ENCODE assay signal across 14 mouse cellular contexts in genomic region chr5:100567258-100568032, GRCm38 (mm10). TPM values are rescaled to one million over a fixed set of nuclear protein-coding genes. Genes with fewer than 3 reads are reported as not detected.
A peak's percentile ranks its signal among the peaks of the same experiment; 100 is the strongest.
DNase-seq lines count a peak whose midpoint lies in the region; ATAC-seq and TF ChIP-seq lines count a peak whose summit lies in the region.
"Had no signal": no experiment of that assay in that cellular context is flagged by ENCODE, and none has a peak within 500 bp of the region (broad histone marks: within the 10 kb centered on the region; RNA-seq: fewer than 3 reads in every experiment).

No protein-coding gene starts in this region.

- WGBS in bone marrow, adult 2 months, result 21% methylated on average over 13 of the region's 13 CpGs
- WGBS in kidney, embryonic 16.5 days, result 32% methylated on average over 13 of the region's 13 CpGs
- WGBS in liver, postnatal 0 days (ENCODE audit: insufficient replicate concordance), result 43% methylated on average over 12 of the region's 13 CpGs

- H3K36me3 ChIP-seq in kidney, embryonic 16.5 days (ENCODE audit: insufficient read depth, low read length), result no peaks in the 10 kb centered on the region
- peaks cover 9% of the 10 kb centered on the region; the same call in 1 of the 2 replicates for H3K36me3 ChIP-seq in liver, postnatal 0 days (replicated peaks; ENCODE audit: insufficient read depth, low read length)
- H3K36me3 ChIP-seq: limb, embryonic 10.5 days; midbrain, embryonic 12.5 days; neural tube, embryonic 12.5 days had no signal

- intact Hi-C loops in heart, postnatal 10 days (cut with DNase I), result no loop called here

- no peak for TF ChIP-seq POLR2A in bone marrow, adult 2 months (IDR thresholded peaks at IDR 0.05; ENCODE audit: borderline replicate concordance, control insufficient read depth, low read depth, low read length)

- no peaks in the 10 kb centered on the region for H3K9me3 ChIP-seq in kidney, embryonic 16.5 days (ENCODE audit: low read length)
- no peaks in the 10 kb centered on the region for H3K9me3 ChIP-seq in liver, postnatal 0 days (ENCODE audit: low read length)
- H3K9me3 ChIP-seq: limb, embryonic 10.5 days; midbrain, embryonic 12.5 days; neural tube, embryonic 12.5 days had no signal

- peaks cover 4% of the 10 kb centered on the region for H3K4me1 ChIP-seq in bone marrow, adult 2 months (ENCODE audit: control insufficient read depth, insufficient read depth, low read length)
- peaks cover 49% of the 10 kb centered on the region for H3K4me1 ChIP-seq in kidney, embryonic 16.5 days (ENCODE audit: insufficient read depth, low read length)
- peaks cover 23% of the 10 kb centered on the region for H3K4me1 ChIP-seq in liver, postnatal 0 days (ENCODE audit: insufficient read depth)
- H3K4me1 ChIP-seq: midbrain, embryonic 12.5 days; neural tube, embryonic 12.5 days had no signal

- peak; percentile 72 for ATAC-seq in kidney, embryonic 16.5 days (ENCODE audit: low FRiP score, low TSS enrichment)
- peak; percentile 82 for ATAC-seq in liver, postnatal 0 days

- H3K27me3 ChIP-seq in kidney, embryonic 16.5 days (ENCODE audit: insufficient read depth, low read length), result no peaks in the 10 kb centered on the region
- no peaks in the 10 kb centered on the region for H3K27me3 ChIP-seq in liver, postnatal 0 days (ENCODE audit: insufficient read depth, low read length)
- H3K27me3 ChIP-seq: midbrain, embryonic 12.5 days; neural tube, embryonic 12.5 days had no signal

- peak; percentile 55 for DNase-seq in 3T3-L1 (ENCODE audit: low read depth, low spot score)
- peak; percentile 31 for DNase-seq in liver, postnatal 0 days
- DNase-seq in cerebellum, adult 8-10 months, result no peak
- no peak for DNase-seq in embryo, embryonic 9.5 days (ENCODE audit: extremely low spot score)
- DNase-seq in heart, postnatal 10 days, result no peak
- DNase-seq in gastrocnemius, postnatal 4 days (ENCODE audit: low spot score in 2 of 2), result no peak
- DNase-seq: cerebellum, adult 9-11 months; heart, postnatal 4 days had no signal

- H3K27ac ChIP-seq in bone marrow, adult 2 months (ENCODE audit: control insufficient read depth, insufficient read depth, low read depth, low read length, poor library complexity), result peak overlapping the region; percentile 30
- peak overlapping the region; percentile 86 for H3K27ac ChIP-seq in kidney, embryonic 16.5 days (ENCODE audit: low read length)
- H3K27ac ChIP-seq in liver, postnatal 0 days (ENCODE audit: low read depth), result peak overlapping the region; percentile 76
- H3K27ac ChIP-seq: limb, embryonic 10.5 days; midbrain, embryonic 12.5 days; neural tube, embryonic 12.5 days had no signal

- H3K4me3 ChIP-seq in bone marrow, adult 2 months (replicated peaks; ENCODE audit: control insufficient read depth, low read depth, low read length), result no peak overlapping the region
- H3K4me3 ChIP-seq in kidney, embryonic 16.5 days (ENCODE audit: low read length), result 0 out of 2 replicates have a peak overlapping the region, but pooled peaks have one; percentile 11
- 0 out of 2 replicates have a peak overlapping the region, but pooled peaks have one; percentile 4 for H3K4me3 ChIP-seq in liver, postnatal 0 days (ENCODE audit: low read depth, low read length)
- H3K4me3 ChIP-seq: limb, embryonic 10.5 days; midbrain, embryonic 12.5 days; neural tube, embryonic 12.5 days had no signal

- peak overlapping the region; percentile 43; the same call in 1 of the 2 replicates for H3K9ac ChIP-seq in kidney, embryonic 16.5 days (replicated peaks; ENCODE audit: low read length)
- H3K9ac ChIP-seq in liver, postnatal 0 days (replicated peaks), result no peak overlapping the region
- H3K9ac ChIP-seq: midbrain, embryonic 12.5 days; neural tube, embryonic 12.5 days had no signal

- peak overlapping the region; percentile 34 for H3K4me2 ChIP-seq in kidney, embryonic 16.5 days (replicated peaks; ENCODE audit: low read depth, low read length)
- peak overlapping the region; percentile 49 for H3K4me2 ChIP-seq in liver, postnatal 0 days (ENCODE audit: low read depth, low read length)
- H3K4me2 ChIP-seq: midbrain, embryonic 12.5 days; neural tube, embryonic 12.5 days had no signal

- TF ChIP-seq CTCF in bone marrow, adult 2 months (IDR thresholded peaks at IDR 0.05; ENCODE audit: control insufficient read depth, insufficient read depth, low read length), result no peak
- no peak for TF ChIP-seq CTCF in liver, postnatal 0 days (IDR thresholded peaks at IDR 0.05; ENCODE audit: low read depth)

- TF ChIP-seq EP300 in liver, postnatal 0 days (IDR thresholded peaks at IDR 0.05; ENCODE audit: low read depth), result no peak

RNA-seq across cellular contexts. Expression of gene Plac8, which starts 4.6 kb away (rescaled TPM):
- polyA plus RNA-seq in bone marrow, adult 2 months (2011; ENCODE audit: insufficient read depth, insufficient read length, low replicate concordance, missing spikeins), result 49.3 and 141 TPM in 2 replicates
- polyA plus RNA-seq in kidney, embryonic 16.5 days (2015; fragmentation: Nextera tagmentation; extraction: Ambion mirVana), result 87.7 and 91.5 TPM in 2 replicates
- 104 and 109 TPM in 2 replicates for polyA plus RNA-seq in liver, postnatal 0 days (2015; fragmentation: Nextera tagmentation; extraction: Ambion mirVana)
- 1 to 10 TPM; 2.1 to 3.1 TPM for total RNA-seq in heart, postnatal 10 days (2021)
- total RNA-seq in gastrocnemius, postnatal 4 days (2021), result 1 to 10 TPM; 2.3 to 7.1 TPM
- total RNA-seq: layer of hippocampus, adult 8-10 months had no signal

RNA-seq across cellular contexts. Expression of gene Cops4, which starts 49.3 kb away (rescaled TPM):
- polyA plus RNA-seq in bone marrow, adult 2 months (2011; ENCODE audit: insufficient read depth, insufficient read length, low replicate concordance, missing spikeins), result 26.8 and 45.5 TPM in 2 replicates
- 191 and 193 TPM in 2 replicates for polyA plus RNA-seq in kidney, embryonic 16.5 days (2015; fragmentation: Nextera tagmentation; extraction: Ambion mirVana)
- polyA plus RNA-seq in liver, postnatal 0 days (2015; fragmentation: Nextera tagmentation; extraction: Ambion mirVana), result 48.5 and 50.1 TPM in 2 replicates
- total RNA-seq in heart, postnatal 10 days (2021), result 10 to 100 TPM; 82.2 to 87.9 TPM
- total RNA-seq in gastrocnemius, postnatal 4 days (2021), result 100 to 1,000 TPM; 112 to 114 TPM

Comparison
In these comparisons a context has a peak if more than half of its experiments do, and no peak if none do; other contexts are left out.
1. DNase-seq: peak in 3T3-L1 (single experiment) and liver, postnatal 0 days (single experiment); none in cerebellum, adult 8-10 months (single experiment), embryo, embryonic 9.5 days (single experiment), heart, postnatal 10 days (0 of 2) and gastrocnemius, postnatal 4 days (0 of 2).
2. H3K27ac ChIP-seq: peak in every context shown above with its lines; median percentile 86 in kidney, embryonic 16.5 days; 76 in liver, postnatal 0 days; 30 in bone marrow, adult 2 months.